10 mouse cellular contexts compared by ENCODE assay signal in the genomic region with DNA sequence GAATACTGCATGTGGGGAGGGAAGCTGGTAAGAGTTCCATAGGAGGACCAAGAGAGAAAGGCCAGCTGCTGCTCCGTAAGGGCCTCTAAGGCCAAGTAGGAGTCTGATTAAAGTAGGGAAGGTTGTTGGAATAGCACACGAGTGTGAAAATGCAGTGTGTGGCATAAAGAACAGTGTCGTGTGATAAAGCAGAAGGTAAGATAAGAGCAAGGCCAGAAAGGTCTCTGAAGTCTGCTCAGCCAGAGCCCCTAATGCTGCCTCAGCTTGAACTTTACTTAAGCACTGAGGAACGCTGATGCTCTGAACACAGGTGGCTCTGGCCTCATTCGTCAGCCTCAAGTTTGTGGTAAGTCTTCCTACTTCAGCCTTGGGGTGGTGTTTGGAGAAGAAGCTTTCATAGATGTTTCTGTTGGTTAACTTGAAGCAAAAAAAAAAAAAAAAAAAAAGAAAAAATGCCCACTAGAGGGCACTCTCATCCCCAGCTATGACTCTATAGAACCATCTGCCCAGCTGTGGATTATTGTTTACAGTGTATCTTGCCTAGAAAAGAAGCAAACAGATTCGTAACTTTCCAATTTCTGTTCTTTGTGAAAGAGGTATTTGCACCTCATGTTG. TPM values are rescaled to one million over a fixed set of nuclear protein-coding genes. Genes with fewer than 3 reads are reported as not detected.
DNase-seq lines count a peak whose midpoint lies in the region; ATAC-seq and TF ChIP-seq lines count a peak whose summit lies in the region.
"Had no signal": no experiment of that assay in that cellular context is flagged by ENCODE, and none has a peak within 500 bp of the region (broad histone marks: within the 10 kb centered on the region; RNA-seq: fewer than 3 reads in every experiment).

No protein-coding gene starts in this region.

- no peak overlapping the region for H3K4me2 ChIP-seq in heart, postnatal 0 days (ENCODE audit: low read depth, low read length)
- H3K4me2 ChIP-seq in CH12.LX (ENCODE audit: insufficient read depth, low read depth, poor library complexity, severe bottlenecking) = no peak overlapping the region

- intact Hi-C loops in heart, postnatal 25 days (cut with DNase I) = loop anchor here (2.0 kb wide), 1 partner anchor 342 kb away; no protein-coding TSS in a partner anchor

- no peaks in the 10 kb centered on the region for H3K27me3 ChIP-seq in heart, postnatal 0 days (ENCODE audit: control insufficient read depth, insufficient read depth, low read length)
- H3K27me3 ChIP-seq in CH12.LX (replicated peaks) = no peaks in the 10 kb centered on the region

- peak; percentile 47 for TF ChIP-seq RAD21 in CH12.LX (IDR thresholded peaks at IDR 0.05; ENCODE audit: low read depth, low read length)

- ATAC-seq in heart, postnatal 0 days (ENCODE audit: insufficient read depth, low read depth) = no peak
- peak; percentile 45 for ATAC-seq in common myeloid progenitor, adult 5-6 weeks (replicated peaks; ENCODE audit: low read depth, poor library complexity, severe bottlenecking)

- TF ChIP-seq CTCF in heart, postnatal 0 days (IDR thresholded peaks at IDR 0.05; ENCODE audit: low read depth) = peak; percentile 53
- TF ChIP-seq CTCF in CH12.LX (conservative IDR thresholded peaks at IDR 0.05 in 1 of 2, IDR thresholded peaks at IDR 0.05 in 1 of 2; ENCODE audit: low read depth in 2 of 2, low read length in 2 of 2) = peak; percentile 20 to 68; a peak in 2 of 4 replicates

- H3K9me3 ChIP-seq in heart, postnatal 0 days (replicated peaks; ENCODE audit: control insufficient read depth, low read length) = no peaks in the 10 kb centered on the region
- no peaks in the 10 kb centered on the region for H3K9me3 ChIP-seq in CH12.LX (replicated peaks; ENCODE audit: low read length)

- in situ Hi-C loops in CH12.LX (cut with MboI; ENCODE audit: low pct_ligation_motif_present, low pct_unique_long_range_greater_than_20kb, low sequenced_read_pairs) = no loop called here

- no peak for TF ChIP-seq EP300 in heart, postnatal 0 days (IDR thresholded peaks at IDR 0.05; ENCODE audit: low read depth)
- TF ChIP-seq EP300 in CH12.LX (IDR thresholded peaks at IDR 0.05; ENCODE audit: low read length) = no peak

- TF ChIP-seq POLR2A in CH12.LX (IDR thresholded peaks at IDR 0.05; ENCODE audit: low read depth, low read length) = no peak

- no peak overlapping the region for H3K4me3 ChIP-seq in heart, postnatal 0 days (ENCODE audit: low read depth, low read length)
- no peak overlapping the region for H3K4me3 ChIP-seq in CH12.LX (replicated peaks in 1 of 3; ENCODE audit: low read depth in 2 of 3, low read length in 2 of 3, poor library complexity in 1 of 3)
- H3K4me3 ChIP-seq: myocyte had no signal

- H3K9ac ChIP-seq in heart, postnatal 0 days (replicated peaks; ENCODE audit: low read depth, low read length) = no peak overlapping the region
- no peak overlapping the region for H3K9ac ChIP-seq in CH12.LX (ENCODE audit: insufficient read depth, low read depth)

- H3K36me3 ChIP-seq in heart, postnatal 0 days (replicated peaks; ENCODE audit: control insufficient read depth, insufficient read depth, low read length) = peaks cover 28% of the 10 kb centered on the region
- H3K36me3 ChIP-seq in CH12.LX (replicated peaks in 1 of 2; ENCODE audit: control insufficient read depth in 1 of 2, insufficient read depth in 1 of 2, low read length in 1 of 2) = peaks cover 17 to 75% of the 10 kb centered on the region in 2 experiments

- 29% methylated on average over 6 of the region's 6 CpGs for WGBS in heart, postnatal 0 days

- DNase-seq in heart, postnatal 0 days (ENCODE audit: low spot score) = peak; percentile 25
- no peak for DNase-seq in heart, postnatal 25 days (ENCODE audit: low spot score)
- no peak for DNase-seq in CH12.LX (ENCODE audit: extremely low read depth)
- peak; percentile 34 for DNase-seq in mesoderm, embryonic 11.5 days (ENCODE audit: low read depth, low spot score)
- DNase-seq in urinary bladder, adult 2 months (ENCODE audit: low spot score) = no peak
- DNase-seq in gastrocnemius, postnatal 4 days (ENCODE audit: low spot score in 2 of 2) = no peak
- DNase-seq in heart, adult 18-20 months = no peak
- DNase-seq: layer of hippocampus, postnatal 36 days had no signal

- H3K27ac ChIP-seq in heart, postnatal 0 days (ENCODE audit: low read depth) = no peak overlapping the region
- no peak overlapping the region for H3K27ac ChIP-seq in CH12.LX (ENCODE audit: insufficient read depth, low read depth)

- no peaks in the 10 kb centered on the region for H3K4me1 ChIP-seq in heart, postnatal 0 days (ENCODE audit: control insufficient read depth, insufficient read depth)
- peaks cover 0 to 15% of the 10 kb centered on the region in 2 experiments; a peak in 1 of 4 replicates for H3K4me1 ChIP-seq in CH12.LX (ENCODE audit: control insufficient read depth in 1 of 2, insufficient read depth in 2 of 2)

- no peaks in the 10 kb centered on the region for H3K79me2 ChIP-seq in CH12.LX (replicated peaks; ENCODE audit: control insufficient read depth, extremely low read depth, insufficient read depth, poor library complexity, severe bottlenecking)

- dilution Hi-C loops in CH12.LX (cut with MboI; ENCODE audit: extremely low pct_ligation_motif_present, extremely low pct_unique_long_range_greater_than_20kb, low sequenced_read_pairs) = no loop called here

TF ChIP-seq in CH12.LX, 34 proteins besides CTCF, POLR2A, EP300 and RAD21:
- TF ChIP-seq ZC3H11A (IDR thresholded peaks at IDR 0.05; ENCODE audit: low read depth, low read length) (no peak), MAX (IDR thresholded peaks at IDR 0.05; ENCODE audit: low read length) (peak; percentile 16; the same call in 1 of the 2 replicates), ZKSCAN1 (IDR thresholded peaks at IDR 0.05; ENCODE audit: borderline replicate concordance, low read depth, low read length) (no peak), CHD2 (IDR thresholded peaks at IDR 0.05; ENCODE audit: low read length) (no peak), USF2 (conservative IDR thresholded peaks at IDR 0.05; ENCODE audit: low read depth, low read length) (no peak), MYC (IDR thresholded peaks at IDR 0.05; ENCODE audit: low read depth, low read length) (no peak), SIN3A (IDR thresholded peaks at IDR 0.05; ENCODE audit: low read length) (0 out of 2 replicates have a peak, but pooled peaks have one; percentile 31), KAT2A (IDR thresholded peaks at IDR 0.05; ENCODE audit: insufficient replicate concordance, low read length) (no peak), TCF12 (IDR thresholded peaks at IDR 0.05; ENCODE audit: low read depth, low read length) (no peak), SMC3 (IDR thresholded peaks at IDR 0.05; ENCODE audit: low read depth, low read length) (peak; percentile 45), NELFE (IDR thresholded peaks at IDR 0.05; ENCODE audit: low read depth, low read length) (no peak), JUND (conservative IDR thresholded peaks at IDR 0.05; ENCODE audit: low read depth, low read length) (no peak), ELF1 (IDR thresholded peaks at IDR 0.05; ENCODE audit: low read depth, low read length) (no peak), ETS1 (conservative IDR thresholded peaks at IDR 0.05; ENCODE audit: low read depth, low read length) (no peak), IRF4 (IDR thresholded peaks at IDR 0.05; ENCODE audit: low read depth, low read length) (no peak), MAFK (IDR thresholded peaks at IDR 0.05; ENCODE audit: insufficient replicate concordance, low read length) (no peak), ZMIZ1 (IDR thresholded peaks at IDR 0.05; ENCODE audit: low read depth, low read length) (no peak), BHLHE40 (IDR thresholded peaks at IDR 0.05; ENCODE audit: low read depth, low read length) (no peak), UBTF (IDR thresholded peaks at IDR 0.05; ENCODE audit: low read depth, low read length) (no peak), HCFC1 (IDR thresholded peaks at IDR 0.05; ENCODE audit: low read depth, low read length) (no peak), JUN (IDR thresholded peaks at IDR 0.05; ENCODE audit: insufficient read depth, low read depth, low read length) (no peak), E2F4 (IDR thresholded peaks at IDR 0.05; ENCODE audit: insufficient replicate concordance, low read depth, low read length) (no peak), MEF2A (IDR thresholded peaks at IDR 0.05; ENCODE audit: borderline replicate concordance, low read depth, low read length) (no peak), ZNF384 (IDR thresholded peaks at IDR 0.05; ENCODE audit: low read depth, low read length) (peak; percentile 99), POLR2AphosphoS2 (IDR thresholded peaks at IDR 0.05; ENCODE audit: low read depth, low read length) (no peak), MXI1 (IDR thresholded peaks at IDR 0.05; ENCODE audit: low read depth, low read length) (no peak)

RNA-seq across cellular contexts. Expression of gene Leprot, which starts 9.5 kb away (rescaled TPM):
- total RNA-seq in heart, postnatal 0 days (2014; rRNA removed; ENCODE audit: low replicate concordance) = 68.0 and 69.6 TPM in 2 replicates
- 67.3 and 70.3 TPM in 2 replicates for polyA plus RNA-seq in heart, postnatal 0 days (2015; fragmentation: Nextera tagmentation; extraction: Ambion mirVana)
- 10 to 100 TPM; 24.5 to 28.1 TPM for total RNA-seq in heart, postnatal 25 days (2021)
- total RNA-seq in CH12.LX (2012; rRNA removed) (17.6 and 19.9 TPM in 2 replicates), CH12.LX (2014; rRNA removed) (24.2 and 24.9 TPM in 2 replicates)
- polyA plus RNA-seq in CH12.LX (2012; ENCODE audit: insufficient read length, low read depth) = 26.6 and 29.2 TPM in 2 replicates
- 63.1 and 72.8 TPM in 2 replicates for total RNA-seq in common myeloid progenitor, adult 5-6 weeks (2017)
- 139 and 158 TPM in 2 replicates for polyA plus RNA-seq in urinary bladder, adult 2 months (2012; rRNA removed)
- 10 to 100 TPM; 42.6 to 44.9 TPM for total RNA-seq in gastrocnemius, postnatal 4 days (2021)
- total RNA-seq in heart, adult 18-20 months (2021) = 10 to 100 TPM; 22.3 to 27.5 TPM

Comparison
In these comparisons a context has a peak if more than half of its experiments do, and no peak if none do; other contexts are left out.
1. DNase-seq: peak in heart, postnatal 0 days (single experiment) and mesoderm, embryonic 11.5 days (single experiment); none in heart, postnatal 25 days (single experiment), CH12.LX (single experiment), urinary bladder, adult 2 months (single experiment), gastrocnemius, postnatal 4 days (0 of 2) and heart, adult 18-20 months (0 of 2).